28 mouse cellular contexts compared by ENCODE assay signal in genomic region chr4:141645988-141646387, GRCm38 (mm10). TPM values are rescaled to one million over a fixed set of nuclear protein-coding genes. Genes with fewer than 3 reads are reported as not detected.
DNase-seq lines count a peak whose midpoint lies in the region; ATAC-seq and TF ChIP-seq lines count a peak whose summit lies in the region.
"Had no signal": no experiment of that assay in that cellular context is flagged by ENCODE, and none has a peak within 500 bp of the region (broad histone marks: within the 10 kb centered on the region; RNA-seq: fewer than 3 reads in every experiment).

No protein-coding gene starts in this region.

- peaks cover 5% of the 10 kb centered on the region; the same call in 1 of the 2 replicates for H3K36me3 ChIP-seq in spleen, adult 2 months (ENCODE audit: control insufficient read depth, insufficient read depth, low read length)

- ATAC-seq in common myeloid progenitor, adult 5-6 weeks (replicated peaks; ENCODE audit: low read depth, poor library complexity, severe bottlenecking): 0 out of 2 replicates have a peak, but pooled peaks have one; percentile 11
- ATAC-seq in megakaryocyte, adult 5-6 weeks (ENCODE audit: poor library complexity, severe bottlenecking): peak; percentile 51; the same call in 1 of the 2 replicates
- ATAC-seq: activated CD4-positive, CD25-positive, alpha-beta regulatory T cell, adult 4 months; forebrain, embryonic 13.5 days; forebrain, embryonic 16.5 days; hindbrain, embryonic 16.5 days had no signal

- WGBS in spleen, adult 2 months: 81% methylated on average over 8 of the region's 8 CpGs

- TF ChIP-seq CTCF in gastrocnemius, adult 2 months (IDR thresholded peaks at IDR 0.05): no peak
- TF ChIP-seq CTCF in spleen, adult 2 months (IDR thresholded peaks at IDR 0.05; ENCODE audit: extremely low read depth, insufficient read depth, insufficient read length, insufficient replicate concordance): no peak

- peaks cover 3% of the 10 kb centered on the region for H3K4me1 ChIP-seq in spleen, adult 2 months (ENCODE audit: control insufficient read depth, insufficient read depth, insufficient read length)
- H3K4me1 ChIP-seq: forebrain, embryonic 10.5 days; hindbrain, embryonic 10.5 days had no signal

- H3K4me3 ChIP-seq in gastrocnemius, adult 2 months: no peak overlapping the region
- H3K4me3 ChIP-seq in spleen, adult 2 months (ENCODE audit: extremely low read depth, insufficient read depth, insufficient read length): no peak overlapping the region
- H3K4me3 ChIP-seq: forebrain, embryonic 10.5 days; forebrain, embryonic 13.5 days; heart, embryonic 12.5 days; heart, embryonic 15.5 days; hindbrain, embryonic 10.5 days; hindbrain, embryonic 13.5 days had no signal

- 0 out of 2 replicates have a peak overlapping the region, but pooled peaks have one; percentile 35 for H3K27ac ChIP-seq in gastrocnemius, adult 2 months
- peak overlapping the region; percentile 59 for H3K27ac ChIP-seq in spleen, adult 2 months (ENCODE audit: insufficient read depth, low read length)
- H3K27ac ChIP-seq: forebrain, embryonic 10.5 days; forebrain, embryonic 13.5 days; heart, embryonic 15.5 days; hindbrain, embryonic 10.5 days; hindbrain, embryonic 13.5 days had no signal

- H3K27me3 ChIP-seq in spleen, adult 2 months (ENCODE audit: control insufficient read depth, insufficient read depth, low read length): no peaks in the 10 kb centered on the region
- H3K27me3 ChIP-seq: forebrain, embryonic 13.5 days; heart, embryonic 12.5 days; heart, embryonic 15.5 days; hindbrain, embryonic 13.5 days had no signal

- intact Hi-C loops in gastrocnemius, adult 2 months (cut with DNase I): no loop called here

- DNase-seq in gastrocnemius, adult 2 months: no peak
- DNase-seq in gastrocnemius, adult 8-10 months (ENCODE audit: low spot score in 2 of 2): no peak
- DNase-seq in spleen, adult 2 months (ENCODE audit: low read depth in 1 of 2, low spot score in 2 of 2): no peak
- DNase-seq in spleen, adult 12 weeks (ENCODE audit: low spot score): no peak
- DNase-seq in layer of hippocampus, adult 9-11 months: no peak
- DNase-seq in urinary bladder, adult 18-20 months (ENCODE audit: low spot score in 2 of 2): no peak
- DNase-seq: adrenal gland, adult 8-10 months; adrenal gland, postnatal 25 days; cerebellum, adult 11 months; cerebellum, adult 2 months; cerebellum, adult 9-11 months; cerebellum, postnatal 25 days; embryo, embryonic 11 days; gastrocnemius, postnatal 25 days; heart, postnatal 10 days; heart, postnatal 36 days had no signal

- no peak for TF ChIP-seq POLR2A in spleen, adult 2 months (IDR thresholded peaks at IDR 0.05; ENCODE audit: low read depth, low read length)

RNA-seq across cellular contexts. Expression of gene Plekhm2, which starts 18.7 kb away (rescaled TPM):
- 10 to 100 TPM; 32.9 to 34.7 TPM for total RNA-seq in gastrocnemius, adult 2 months (2021)
- 10 to 100 TPM; 25.0 to 32.5 (median 30.2) TPM for total RNA-seq in gastrocnemius, adult 8-10 months (2022)
- polyA plus RNA-seq in spleen, adult 2 months (2012; rRNA removed): 48.1 and 51.6 TPM in 2 replicates
- total RNA-seq in common myeloid progenitor, adult 5-6 weeks (2017): 3.8 and 6.3 TPM in 2 replicates
- total RNA-seq in megakaryocyte, adult 5-6 weeks (2015): 11.1 and 14.9 TPM in 2 replicates
- 10.4 and 11.1 TPM in 2 replicates for total RNA-seq in megakaryocyte, adult 5-6 weeks (2017)

RNA-seq across cellular contexts. Expression of gene Slc25a34, which starts 22.4 kb away (rescaled TPM):
- 10 to 100 TPM; 10.3 to 26.9 TPM for total RNA-seq in gastrocnemius, adult 2 months (2021)
- total RNA-seq in gastrocnemius, adult 8-10 months (2022): 10 to 100 TPM in 3 of 4 experiments, 1 to 10 TPM in 1; 9.2 to 14.0 (median 12.3) TPM
- polyA plus RNA-seq in spleen, adult 2 months (2012; rRNA removed): 0.34 and 0.43 TPM in 2 replicates
- total RNA-seq in common myeloid progenitor, adult 5-6 weeks (2017): 0.09 TPM in 1 of 2 replicates, not detected in the other
- total RNA-seq in megakaryocyte, adult 5-6 weeks (2015): not detected in 2 replicates
- total RNA-seq in megakaryocyte, adult 5-6 weeks (2017): not detected in 2 replicates
- polyA plus RNA-seq: activated CD4-positive, CD25-positive, alpha-beta regulatory T cell, adult 4 months; embryonic facial prominence, embryonic 11.5 days; forebrain, embryonic 10.5 days had no signal

RNA-seq across cellular contexts. Expression of gene Tmem82, which starts 27.6 kb away (rescaled TPM):
- 1 to 10 TPM in 1 of 2 experiments, under 1 TPM in 1; 0.61 to 3.2 TPM for total RNA-seq in gastrocnemius, adult 2 months (2021)
- total RNA-seq in gastrocnemius, adult 8-10 months (2022): under 1 TPM; 0.16 to 0.46 (median 0.31) TPM
- 0.56 and 0.86 TPM in 2 replicates for polyA plus RNA-seq in spleen, adult 2 months (2012; rRNA removed)
- total RNA-seq in common myeloid progenitor, adult 5-6 weeks (2017): 0.29 and 0.32 TPM in 2 replicates
- 0.16 TPM in 1 of 2 replicates, not detected in the other for total RNA-seq in megakaryocyte, adult 5-6 weeks (2015)
- 0.26 TPM in 1 of 2 replicates, not detected in the other for total RNA-seq in megakaryocyte, adult 5-6 weeks (2017)

RNA-seq across cellular contexts. Expression of gene Rsc1a1, which starts 39.4 kb away (rescaled TPM):
- total RNA-seq in gastrocnemius, adult 2 months (2021): 1 to 10 TPM; 3.8 to 5.6 TPM
- total RNA-seq in gastrocnemius, adult 8-10 months (2022): 10 to 100 TPM in 2 of 4 experiments, 1 to 10 TPM in 2; 6.0 to 12.0 (median 9.2) TPM
- polyA plus RNA-seq in spleen, adult 2 months (2012; rRNA removed): 4.4 and 9.2 TPM in 2 replicates
- 8.9 and 13.9 TPM in 2 replicates for total RNA-seq in common myeloid progenitor, adult 5-6 weeks (2017)
- total RNA-seq in megakaryocyte, adult 5-6 weeks (2015): 26.8 and 33.7 TPM in 2 replicates
- 9.5 and 16.2 TPM in 2 replicates for total RNA-seq in megakaryocyte, adult 5-6 weeks (2017)
- total RNA-seq: adrenal gland, postnatal 25 days had no signal
- polyA plus RNA-seq: activated CD4-positive, CD25-positive, alpha-beta regulatory T cell, adult 4 months; heart, embryonic 15.5 days; hindbrain, embryonic 16.5 days had no signal

RNA-seq across cellular contexts. Expression of gene Fblim1, which starts 40.1 kb away (rescaled TPM):
- total RNA-seq in gastrocnemius, adult 2 months (2021): 1 to 10 TPM; 1.1 to 1.5 TPM
- 1 to 10 TPM in 2 of 4 experiments, under 1 TPM in 2; 0.46 to 2.2 (median 0.94) TPM for total RNA-seq in gastrocnemius, adult 8-10 months (2022)
- polyA plus RNA-seq in spleen, adult 2 months (2012; rRNA removed): 8.4 and 10.1 TPM in 2 replicates
- total RNA-seq in common myeloid progenitor, adult 5-6 weeks (2017): not detected in 2 replicates
- not detected in 2 replicates for total RNA-seq in megakaryocyte, adult 5-6 weeks (2015)
- not detected in 2 replicates for total RNA-seq in megakaryocyte, adult 5-6 weeks (2017)
